Mouse (Mus musculus): ENCODE results near the gene Nkpd1.

Nkpd1 gene

GRCm38 (mm10) chr7:19517652-19518365, at the start of gene Nkpd1:
Gene Nkpd1, plus strand, starts transcription at chr7:19517838.
- peak; percentile 62 for DNase-seq (ENCODE audit: low spot score)

DNA sequence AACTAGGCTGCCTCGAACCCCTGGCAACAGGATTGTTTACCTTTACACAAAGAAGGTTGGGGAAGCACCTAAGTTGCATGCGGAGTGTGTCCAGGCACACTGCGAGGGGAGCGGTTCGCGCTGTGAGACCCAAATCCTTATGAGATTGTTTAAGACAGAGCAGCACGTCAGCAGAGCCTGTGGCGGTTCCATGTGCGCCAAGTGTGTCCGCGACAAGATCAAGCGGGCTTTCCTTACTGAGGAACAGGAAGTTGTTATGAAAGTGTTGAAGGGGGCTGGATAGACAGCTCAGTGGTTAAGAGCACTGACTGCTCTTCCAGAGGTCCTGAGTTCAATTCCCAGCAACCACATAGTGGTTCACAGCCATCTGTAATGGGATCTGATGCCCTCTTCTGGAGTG, 49.4 kb upstream of the Nkpd1 start:
- DNase-seq (ENCODE audit: low spot score), result no peak

GRCm38 (mm10) chr7:19469404-19469803, 48.2 kb upstream of the Nkpd1 start:
- DNase-seq (ENCODE audit: low spot score), result no peak

DNA sequence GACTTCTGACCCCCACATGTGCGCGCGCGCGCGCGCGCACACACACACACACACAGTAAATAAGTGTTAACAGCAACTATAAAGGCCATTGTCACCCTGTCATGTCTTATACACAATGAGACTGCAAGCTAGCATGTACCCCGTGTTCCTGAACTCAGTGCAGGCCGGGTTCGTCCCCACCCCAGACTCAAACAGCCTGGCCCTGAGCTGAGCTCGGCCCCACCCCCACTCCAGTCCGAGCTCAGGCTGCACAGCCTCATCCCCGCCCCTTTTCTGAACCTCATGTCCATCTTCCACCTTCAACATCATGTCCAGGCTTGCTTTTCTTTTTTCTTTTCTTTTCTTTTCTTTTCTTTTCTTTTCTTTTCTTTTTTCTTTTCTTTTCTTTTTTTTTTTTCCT, 47.3 kb upstream of the Nkpd1 start:
- DNase-seq (ENCODE audit: low spot score), result no peak

- DNase-seq (ENCODE audit: low spot score), result no peak
These were observed 45.2 kb upstream of the Nkpd1 start for GRCm38 (mm10) chr7:19472403-19472802.

DNA sequence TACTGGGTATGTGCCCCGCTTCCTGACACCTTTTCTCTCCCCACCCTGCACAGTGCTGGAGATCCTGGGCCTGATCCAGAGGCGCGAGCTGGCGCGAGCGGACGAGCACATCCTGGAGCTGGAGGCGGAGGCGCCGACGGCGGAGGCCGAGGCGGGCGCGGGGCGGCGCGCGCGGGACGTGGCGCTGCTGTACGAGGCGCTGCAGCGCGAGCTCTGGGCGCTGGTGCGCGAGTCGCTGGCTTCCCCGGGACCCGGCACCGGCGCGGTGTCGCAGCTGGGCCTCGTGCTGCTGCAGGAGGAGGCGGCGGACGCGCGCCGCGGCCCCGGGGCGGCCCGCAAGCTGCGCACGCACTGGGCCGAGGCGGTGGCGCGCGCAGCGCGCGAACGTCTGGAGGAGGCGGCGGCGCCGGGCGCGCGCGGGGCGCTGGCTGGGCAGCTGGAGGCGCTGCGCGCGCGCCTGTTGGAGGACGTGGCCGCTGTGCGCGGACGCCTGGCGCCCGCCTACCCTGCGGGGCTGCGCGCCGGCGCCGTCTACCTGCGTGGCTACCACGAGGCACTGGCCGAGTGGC, 43.7 kb upstream of the Nkpd1 start:
- DNase-seq (ENCODE audit: low spot score), result peak; percentile 72

- DNase-seq (ENCODE audit: low spot score), result no peak
These were observed 40.6 kb upstream of the Nkpd1 start for GRCm38 (mm10) chr7:19477084-19477483.

DNA sequence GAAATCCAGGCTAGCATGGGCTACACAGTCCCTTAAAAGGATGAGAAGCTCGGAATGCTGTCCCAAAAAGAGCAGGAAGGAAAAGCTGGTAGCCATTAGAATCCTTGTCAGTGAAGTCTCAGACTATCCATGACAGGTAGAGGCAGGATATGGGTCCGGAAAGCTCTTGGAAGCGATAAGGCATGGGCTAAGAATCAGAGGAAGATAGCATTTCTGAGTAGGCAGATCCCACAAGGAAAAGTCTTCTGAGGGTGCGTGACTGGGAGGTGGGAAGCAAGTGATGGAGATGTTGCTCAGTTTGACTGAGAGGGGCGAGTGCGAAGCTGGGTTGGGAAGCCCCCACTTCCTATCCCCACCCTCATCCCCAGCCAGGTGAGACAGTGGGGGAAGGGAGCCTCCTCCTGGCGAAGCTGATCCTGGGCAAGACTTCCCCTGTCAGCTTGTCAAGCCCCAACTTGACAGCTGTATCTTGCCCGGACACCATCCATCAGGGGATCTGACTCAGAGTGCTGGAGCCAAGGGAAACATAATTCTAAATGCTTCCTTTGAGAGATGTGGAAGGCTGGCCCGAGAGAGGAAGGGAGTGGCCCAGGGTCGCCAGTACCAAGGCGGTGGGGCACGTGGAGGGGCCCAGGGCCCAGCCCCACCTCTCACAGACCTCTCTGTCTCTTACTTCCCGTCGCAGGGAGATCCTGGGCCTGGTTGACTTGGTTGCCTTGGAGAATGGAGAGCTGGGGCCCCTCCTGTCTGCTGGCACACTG, 39.8 kb upstream of the Nkpd1 start:
- DNase-seq (ENCODE audit: low spot score), result no peak

GRCm38 (mm10) chr7:19483281-19483680, 34.4 kb upstream of the Nkpd1 start:
- no peak for DNase-seq (ENCODE audit: low spot score)

DNA sequence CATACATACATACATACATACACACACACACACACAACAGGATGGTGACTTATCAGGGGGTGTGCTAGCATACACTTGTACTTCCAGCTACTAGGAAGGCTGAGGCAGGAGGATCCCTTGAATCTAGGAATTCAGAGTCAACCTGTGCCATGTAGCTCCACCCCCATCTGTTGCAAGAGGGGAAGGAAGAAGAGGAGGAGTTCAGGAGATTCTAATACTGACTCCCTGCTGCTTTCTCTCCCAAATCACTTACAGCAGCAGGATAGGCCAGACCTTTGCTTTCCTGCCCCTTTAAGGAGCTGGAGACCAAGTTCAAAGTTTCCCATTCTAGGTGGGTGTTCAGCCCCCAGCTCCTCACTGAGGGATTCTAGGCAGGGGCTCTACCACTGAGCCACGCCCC, 32.1 kb upstream of the Nkpd1 start:
- DNase-seq (ENCODE audit: low spot score), result no peak

DNA sequence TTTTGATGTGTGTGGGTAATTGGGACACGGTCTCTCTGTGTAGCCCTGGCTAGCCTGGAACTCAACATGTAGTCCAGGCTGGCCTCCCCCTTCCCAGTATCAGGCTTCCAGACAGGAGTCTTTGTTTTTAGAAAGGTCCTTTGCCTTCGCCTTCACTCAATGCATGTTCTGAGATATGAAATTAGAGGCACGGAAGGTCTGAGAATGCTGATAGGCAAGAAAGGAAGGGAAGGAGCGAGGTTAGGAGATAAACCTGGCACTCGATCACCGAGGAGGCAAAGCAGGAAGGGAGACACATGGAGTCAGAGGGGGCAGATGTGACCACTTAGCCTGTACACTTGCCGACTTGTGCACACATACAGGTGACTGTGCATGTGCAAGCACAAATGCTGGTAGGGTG, 31.1 kb upstream of the Nkpd1 start:
- DNase-seq (ENCODE audit: low spot score), result no peak

GRCm38 (mm10) chr7:19489525-19489924, 28.1 kb upstream of the Nkpd1 start:
- DNase-seq (ENCODE audit: low spot score), result no peak

DNA sequence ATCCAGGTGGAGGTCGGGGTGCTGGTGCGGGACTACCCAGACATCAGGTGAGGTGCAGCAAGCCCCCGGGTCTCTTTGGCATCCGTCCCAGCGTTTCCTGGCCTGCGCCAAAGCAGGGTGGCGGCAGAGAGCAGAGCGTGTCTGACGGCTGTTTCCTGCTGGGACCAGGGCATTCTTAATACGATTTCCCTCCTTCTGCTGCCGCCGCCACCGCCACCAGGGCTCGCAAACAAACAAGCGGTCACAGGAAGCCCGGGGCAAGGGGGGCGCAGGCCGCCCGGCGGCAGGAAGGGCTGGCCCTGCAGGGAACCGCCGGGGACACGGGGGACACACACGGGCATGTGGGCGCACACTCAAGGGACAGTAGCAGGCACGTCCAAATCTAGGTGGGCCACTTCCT, 25.9 kb upstream of the Nkpd1 start:
- peak; percentile 58 for DNase-seq (ENCODE audit: low spot score)

GRCm38 (mm10) chr7:19494751-19495474, 22.7 kb upstream of the Nkpd1 start:
- no peak for DNase-seq (ENCODE audit: low spot score)

- DNase-seq (ENCODE audit: low spot score), result peak; percentile 56
These were observed 22.0 kb upstream of the Nkpd1 start for GRCm38 (mm10) chr7:19495521-19496213.

GRCm38 (mm10) chr7:19496214-19496555, 21.5 kb upstream of the Nkpd1 start:
- DNase-seq (ENCODE audit: low spot score), result no peak

- no peak for DNase-seq (ENCODE audit: low spot score)
These were observed 19.3 kb upstream of the Nkpd1 start for GRCm38 (mm10) chr7:19498326-19498725.

GRCm38 (mm10) chr7:19500420-19501363, 16.9 kb upstream of the Nkpd1 start:
- DNase-seq (ENCODE audit: low spot score), result no peak

GRCm38 (mm10) chr7:19501658-19502057, 16.0 kb upstream of the Nkpd1 start:
- no peak for DNase-seq (ENCODE audit: low spot score)

GRCm38 (mm10) chr7:19503481-19504068, 14.1 kb upstream of the Nkpd1 start:
- peak; percentile 70 for DNase-seq (ENCODE audit: low spot score)

GRCm38 (mm10) chr7:19506326-19506725, 11.3 kb upstream of the Nkpd1 start:
- DNase-seq (ENCODE audit: low spot score), result peak; percentile 62

Measured in embryo, embryonic 10 days (tissue).